Mouse (Mus musculus) kidney, embryonic 16.5 days (tissue): ENCODE data around the gene Acacb. TPM values are rescaled to one million over a fixed set of nuclear protein-coding genes. Genes with fewer than 3 reads are reported as not detected.

Experiments used
- ATAC-seq: fragments of 200-750 bp; cut with Nextera tagmentation; 2 replicates; pipeline ENCODE4 v1.8.0; 2017; ENCODE audit warnings: moderate TSS enrichment; ENCODE audit not compliant: low FRiP score, low TSS enrichment
- H3K27ac ChIP-seq: fragments of 300-500 bp; sonication (generic); 2 replicates; pipeline ENCODE4 v1.5.1; 2014; ENCODE audit warnings: low read length
- H3K27me3 ChIP-seq: fragments of 300-500 bp; sonication (generic); 2 replicates; pipeline ENCODE4 v1.6.1; 2014; ENCODE audit warnings: low read length, control low read depth, mixed read lengths; ENCODE audit not compliant: insufficient read depth
- H3K36me3 ChIP-seq: fragments of 300-500 bp; sonication (generic); 2 replicates; pipeline ENCODE4 v1.6.1; 2014; ENCODE audit warnings: low read length, control low read depth, mixed read lengths; ENCODE audit not compliant: insufficient read depth
- H3K4me1 ChIP-seq: fragments of 300-500 bp; sonication (generic); 2 replicates; pipeline ENCODE4 v1.6.1; 2014; ENCODE audit warnings: low read length, control low read depth, mixed read lengths; ENCODE audit not compliant: insufficient read depth
- H3K4me2 ChIP-seq: fragments of 300-500 bp; sonication (generic); replicated peaks from 2 replicates; pipeline ENCODE4 v1.6.1; 2014; ENCODE audit warnings: low read depth, low read length
- H3K4me3 ChIP-seq: fragments of 300-500 bp; sonication (generic); 2 replicates; pipeline ENCODE4 v1.5.1; 2014; ENCODE audit warnings: mild to moderate bottlenecking, low read length
- H3K9ac ChIP-seq: fragments of 300-500 bp; sonication (generic); replicated peaks from 2 replicates; pipeline ENCODE4 v1.6.1; 2014; ENCODE audit warnings: low read length
- H3K9me3 ChIP-seq: fragments of 300-500 bp; sonication (generic); 2 replicates; pipeline ENCODE4 v1.6.1; 2016; ENCODE audit warnings: low read length, control low read depth
- WGBS: fragments of 180-500 bp; shearing (Covaris S2); extraction: QIAGEN DNeasy Blood & Tissue Kit; methylation state at CpG from one replicate; pipeline ENCODE4 v1.1.7; 2014; 5-methylcytosine and 5-hydroxymethylcytosine counted together
- polyA plus RNA-seq: library from polyadenylated mRNA; unstranded; fragments of >200 nt; fragmentation: Nextera tagmentation; extraction: Ambion mirVana; gene quantifications from 2 replicates; pipeline ENCODE4 v1.2.1, GENCODE M21; 2015

Acacb gene
- polyA plus RNA-seq, 1 experiment from 2014 or later, result 4.7 TPM

DNA sequence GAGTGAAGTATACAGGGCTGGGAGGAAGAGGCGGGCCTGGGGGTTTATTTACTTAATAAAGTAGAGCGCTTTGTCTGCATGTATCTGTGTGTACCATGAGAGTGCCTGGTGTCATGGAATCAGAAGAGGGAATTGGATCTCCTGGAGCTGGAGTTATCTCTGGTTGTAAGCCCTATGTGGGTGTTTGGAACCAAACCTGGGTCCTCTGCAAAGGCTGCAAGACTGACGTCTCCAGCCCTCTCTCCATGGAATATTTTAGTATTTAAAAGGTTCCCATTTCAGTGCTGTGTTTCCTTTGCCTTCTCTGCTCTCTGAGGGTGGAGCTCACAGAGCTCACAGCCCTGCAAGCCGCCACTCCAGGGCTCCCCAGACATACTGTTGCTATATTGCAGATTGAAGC is 26.5 kb upstream of the Acacb start:
- Histone ChIP-seq H3K4me3 (no peak overlapping the region), H3K4me2 (no peak overlapping the region), H3K9ac (no peak overlapping the region), H3K27ac (no peak overlapping the region), H3K36me3 (peaks cover 65% of the 10 kb centered on the region), H3K27me3 (no peaks in the 10 kb centered on the region), H3K9me3 (no peaks in the 10 kb centered on the region), H3K4me1 (no peaks in the 10 kb centered on the region)
- whole genome bisulfite sequencing, result 89% methylated on average over 4 of the region's 4 CpGs
- no peak for ATAC-seq

DNA sequence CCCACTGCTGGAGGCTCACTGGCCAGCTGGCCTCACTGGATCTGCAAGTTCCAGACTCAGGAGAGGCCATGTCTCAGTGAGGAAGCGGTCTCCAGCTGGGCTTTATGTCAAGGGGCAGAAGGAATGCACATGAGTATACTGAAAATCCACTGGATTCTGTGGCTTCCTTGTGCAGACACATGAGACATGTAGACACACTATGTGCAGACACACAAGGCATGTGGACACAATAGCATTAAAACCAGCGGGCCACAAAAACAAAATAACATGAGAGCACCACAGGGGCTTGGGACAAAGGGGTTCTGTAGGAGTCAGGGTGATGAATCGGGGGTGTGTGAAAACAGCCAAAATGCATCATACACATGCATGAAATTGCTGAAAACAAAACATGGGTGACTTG is 20.3 kb upstream of the Acacb start:
- H3K27ac ChIP-seq, result no peak overlapping the region
- H3K9ac ChIP-seq, result no peak overlapping the region
- peaks cover 37% of the 10 kb centered on the region for H3K36me3 ChIP-seq
- H3K9me3 ChIP-seq, result no peaks in the 10 kb centered on the region
- H3K4me1 ChIP-seq, result peaks cover 9% of the 10 kb centered on the region
- no peaks in the 10 kb centered on the region for H3K27me3 ChIP-seq
- H3K4me3 ChIP-seq, result no peak overlapping the region
- H3K4me2 ChIP-seq, result no peak overlapping the region
- 92% methylated on average over 3 of the region's 3 CpGs for WGBS
- ATAC-seq, result no peak

DNA sequence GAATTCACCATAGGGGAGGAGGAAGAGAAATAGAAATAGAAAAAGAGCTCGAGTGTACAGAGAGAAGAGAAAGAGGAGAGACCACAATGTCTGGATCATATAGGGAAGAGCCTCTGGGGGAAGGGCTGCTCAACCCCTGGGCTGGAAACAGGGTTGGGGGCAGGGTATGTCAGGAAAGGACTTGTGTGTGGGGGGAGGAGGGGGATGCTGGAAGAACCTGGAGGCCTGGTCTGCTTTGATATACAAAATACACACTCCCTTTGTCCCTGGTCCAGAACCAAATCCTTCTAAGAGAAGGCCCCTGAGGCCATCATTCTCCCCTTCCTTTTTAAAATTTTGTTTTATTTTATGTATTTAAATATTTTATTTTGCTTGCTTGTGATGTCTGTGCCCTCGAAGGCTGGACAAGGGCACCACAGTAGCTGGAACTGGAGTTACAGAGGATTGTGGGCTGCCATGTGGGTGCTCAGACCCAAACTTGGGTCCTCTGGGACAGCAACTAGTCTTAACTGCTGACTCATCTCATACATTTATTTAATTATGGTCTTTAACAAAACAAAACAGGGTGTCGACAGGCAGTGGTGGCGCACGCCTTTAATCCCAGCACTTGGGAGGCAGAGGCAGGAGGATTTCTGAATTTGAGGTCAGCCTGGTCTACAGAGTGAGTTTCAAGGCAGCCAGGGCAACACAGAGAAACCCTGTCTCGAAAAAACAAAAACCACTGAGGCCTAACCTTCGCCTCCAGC is 19.7 kb upstream of the Acacb start:
- peaks cover 12% of the 10 kb centered on the region for H3K4me1 ChIP-seq
- H3K27ac ChIP-seq, result no peak overlapping the region
- 78% methylated on average over 7 of the region's 7 CpGs for WGBS
- no peak for ATAC-seq
- peak overlapping the region; percentile 99 for H3K4me2 ChIP-seq
- H3K9me3 ChIP-seq, result no peaks in the 10 kb centered on the region
- peaks cover 30% of the 10 kb centered on the region for H3K36me3 ChIP-seq
- no peaks in the 10 kb centered on the region for H3K27me3 ChIP-seq
- H3K9ac ChIP-seq, result no peak overlapping the region; the same call in 1 of the 2 replicates
- H3K4me3 ChIP-seq, result no peak overlapping the region

DNA sequence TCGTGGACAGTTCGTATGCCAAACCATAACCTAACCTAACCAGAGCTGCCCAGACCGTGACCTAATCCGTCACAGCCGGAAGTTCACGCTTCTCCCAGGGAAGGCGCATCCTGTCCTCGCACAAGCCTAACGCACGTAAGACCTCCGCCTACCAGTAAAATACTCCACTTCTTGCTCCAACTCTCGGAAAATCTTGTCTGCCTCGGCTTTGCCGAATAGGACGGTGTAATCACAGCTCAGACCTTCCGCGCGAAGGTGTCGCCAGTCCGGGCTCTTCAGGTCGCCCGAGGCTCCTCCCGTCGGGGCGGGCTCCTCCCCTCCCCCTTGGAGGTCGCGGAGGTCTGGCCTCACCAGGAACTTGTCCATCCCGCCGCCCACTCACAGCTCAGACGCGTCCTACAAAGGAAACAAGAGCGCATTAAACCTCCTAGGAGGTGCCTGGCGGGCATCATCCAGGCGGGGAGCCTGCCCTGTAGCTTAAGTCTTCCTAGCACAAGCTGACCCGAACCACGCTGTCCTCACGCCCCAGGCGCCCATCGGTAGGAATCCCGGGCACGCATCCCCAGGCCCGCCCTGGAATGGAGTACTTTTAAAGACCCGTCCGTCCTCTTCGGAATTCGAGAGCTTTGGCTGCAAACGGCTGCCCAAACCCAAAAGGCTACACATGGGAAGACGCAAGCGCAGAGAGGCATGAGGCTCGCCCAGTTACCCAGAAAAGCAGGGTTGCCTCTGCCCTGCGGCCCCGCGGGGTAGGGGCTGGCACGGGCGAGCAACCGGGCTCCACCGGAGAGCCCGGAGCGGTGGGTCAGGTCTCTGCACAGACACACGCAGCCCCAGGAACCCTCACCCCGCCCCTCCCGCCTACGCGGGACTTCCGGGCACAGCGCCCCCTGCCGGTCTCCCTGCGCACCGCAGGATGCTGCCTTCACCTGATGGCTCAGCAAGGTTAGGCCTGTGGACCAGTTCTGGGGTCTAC is 18.7 kb upstream of the Acacb start, which contains the start of gene Alkbh2:
TSS of gene Alkbh2 (minus strand) at position 845 of the 976 bp plus-strand sequence.
- H3K27me3 ChIP-seq, result no peaks in the 10 kb centered on the region
- H3K4me3 ChIP-seq, result peak within 1 kb of the TSS; percentile 71
- peak within 1 kb of the TSS; percentile 94 for H3K27ac ChIP-seq
- H3K9me3 ChIP-seq, result no peaks in the 10 kb centered on the region
- H3K4me2 ChIP-seq, result peak within 1 kb of the TSS; percentile 99
- peak; percentile 39 for ATAC-seq
- H3K9ac ChIP-seq, result peak within 1 kb of the TSS; percentile 78
- peaks cover 20% of the 10 kb centered on the region for H3K36me3 ChIP-seq
- peaks cover 22% of the 10 kb centered on the region for H3K4me1 ChIP-seq
- whole genome bisulfite sequencing, result under 1% methylated on average over 69 of the region's 69 CpGs

DNA sequence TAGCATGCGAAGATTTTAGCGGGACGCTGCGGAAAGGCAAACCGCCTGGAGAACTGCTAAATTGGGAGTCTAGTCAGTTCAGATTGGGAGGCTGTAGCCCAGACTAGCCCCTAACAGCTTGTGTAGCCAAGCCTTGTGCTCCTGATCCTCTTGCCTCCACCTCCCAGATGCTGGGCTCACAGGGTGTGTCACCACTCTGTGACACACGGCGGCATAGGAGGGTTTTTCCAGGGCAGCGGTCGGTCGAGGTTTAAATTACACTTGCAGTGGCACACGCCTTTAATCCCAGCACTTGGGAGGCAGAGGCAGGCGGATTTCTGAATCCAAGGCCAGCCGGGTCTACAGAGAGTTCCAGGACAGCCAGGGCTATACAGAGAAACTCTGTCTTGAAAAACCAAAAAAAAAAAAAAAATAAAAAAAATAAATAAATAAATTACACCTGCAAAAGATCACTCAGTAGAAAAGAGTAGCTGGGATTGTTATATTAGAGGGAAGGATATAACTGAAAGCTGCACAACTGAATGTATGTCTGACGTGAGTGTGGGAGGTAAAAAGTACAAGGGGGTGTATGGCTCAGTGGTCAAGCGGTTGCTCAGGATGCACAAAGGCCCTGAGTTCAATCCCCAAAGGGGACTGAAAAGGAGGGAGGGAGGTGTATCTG is 16.7 kb upstream of the Acacb start:
- WGBS, result 73% methylated on average over 15 of the region's 15 CpGs
- H3K9ac ChIP-seq, result peak overlapping the region; percentile 73
- H3K4me2 ChIP-seq, result peak overlapping the region; percentile 98
- H3K4me1 ChIP-seq, result peaks cover 26% of the 10 kb centered on the region
- H3K36me3 ChIP-seq, result peaks cover 6% of the 10 kb centered on the region; the same call in 1 of the 2 replicates
- no peaks in the 10 kb centered on the region for H3K27me3 ChIP-seq
- H3K4me3 ChIP-seq, result peak overlapping the region; percentile 89
- ATAC-seq, result no peak
- no peak overlapping the region; the same call in 1 of the 2 replicates for H3K27ac ChIP-seq
- H3K9me3 ChIP-seq, result no peaks in the 10 kb centered on the region

DNA sequence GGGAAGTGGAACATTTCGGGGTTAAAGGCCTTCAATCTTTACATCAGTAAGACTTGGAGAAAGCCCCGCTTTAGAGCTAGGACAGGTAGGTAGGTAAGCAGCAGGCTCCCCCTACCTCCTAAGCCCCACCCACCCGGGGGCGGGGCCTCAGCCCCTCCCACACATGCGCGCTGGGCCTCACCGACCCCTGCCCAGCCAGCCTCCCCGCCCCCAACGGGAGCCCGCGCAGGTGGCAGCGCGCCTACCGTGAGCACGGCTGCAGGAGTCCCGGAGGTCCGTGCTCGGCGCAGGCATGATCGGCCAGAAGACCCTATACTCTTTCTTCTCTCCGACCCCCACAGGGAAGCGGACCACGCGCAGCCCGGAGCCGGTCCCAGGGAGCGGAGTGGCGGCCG is 16.1 kb upstream of the Acacb start, which contains the start of gene Ung:
TSS of gene Ung (plus strand) at position 176 of the 395 bp plus-strand sequence.
- Histone ChIP-seq H3K4me3 (peak within 1 kb of the TSS; percentile 89), H3K36me3 (peaks cover 6% of the 10 kb centered on the region; the same call in 1 of the 2 replicates), H3K9ac (peak within 1 kb of the TSS; percentile 73), H3K27me3 (no peaks in the 10 kb centered on the region), H3K4me2 (peak within 1 kb of the TSS; percentile 98), H3K4me1 (peaks cover 26% of the 10 kb centered on the region), H3K27ac (peak within 1 kb of the TSS; percentile 79; the same call in 1 of the 2 replicates), H3K9me3 (no peaks in the 10 kb centered on the region)
- WGBS, result 1% methylated on average over 28 of the region's 29 CpGs
- peak; percentile 39 for ATAC-seq

DNA sequence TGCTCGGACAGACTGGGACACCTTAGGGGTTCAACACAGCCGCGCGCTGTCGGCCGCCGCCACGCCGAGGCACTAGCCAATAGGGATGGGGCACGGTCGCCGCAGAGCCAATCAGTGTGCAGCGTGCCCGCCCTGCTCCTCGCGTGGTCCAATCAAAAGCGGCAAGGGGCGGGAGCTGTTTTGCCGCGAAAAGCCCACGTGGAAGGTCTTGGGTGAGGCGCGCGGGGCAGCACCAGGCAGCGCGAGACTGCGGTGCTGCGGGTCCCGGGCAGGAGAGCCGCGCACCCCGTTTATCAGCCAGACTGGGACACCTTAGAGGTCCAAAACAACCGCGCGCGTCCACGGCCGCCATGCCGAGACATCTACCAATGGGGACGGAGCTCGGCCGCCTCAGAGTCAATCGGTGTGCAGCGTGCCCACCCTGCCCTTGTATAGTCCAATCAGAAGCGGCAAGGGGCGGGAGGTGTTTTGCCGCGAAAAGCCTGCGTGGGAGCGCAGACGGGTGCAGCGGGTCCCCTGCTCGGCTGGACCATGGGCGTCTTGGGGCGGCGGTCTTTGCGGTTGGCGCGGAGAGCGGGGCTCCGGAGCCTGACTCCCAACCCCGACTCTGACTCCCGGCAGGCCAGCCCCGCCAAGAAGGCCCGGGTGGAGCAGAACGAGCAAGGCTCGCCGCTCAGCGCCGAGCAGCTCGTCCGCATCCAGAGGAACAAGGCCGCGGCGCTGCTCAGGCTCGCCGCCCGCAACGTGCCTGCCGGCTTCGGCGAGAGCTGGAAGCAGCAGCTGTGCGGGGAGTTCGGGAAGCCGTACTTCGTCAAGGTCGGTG is 15.4 kb upstream of the Acacb start:
- Histone ChIP-seq H3K36me3 (no peaks in the 10 kb centered on the region), H3K9me3 (no peaks in the 10 kb centered on the region), H3K4me2 (peak overlapping the region; percentile 98), H3K4me1 (peaks cover 26% of the 10 kb centered on the region), H3K27me3 (no peaks in the 10 kb centered on the region), H3K27ac (peak overlapping the region; percentile 79; the same call in 1 of the 2 replicates), H3K4me3 (peak overlapping the region; percentile 89), H3K9ac (peak overlapping the region; percentile 73)
- under 1% methylated on average over 87 of the region's 87 CpGs for WGBS
- peak; percentile 98 for ATAC-seq

DNA sequence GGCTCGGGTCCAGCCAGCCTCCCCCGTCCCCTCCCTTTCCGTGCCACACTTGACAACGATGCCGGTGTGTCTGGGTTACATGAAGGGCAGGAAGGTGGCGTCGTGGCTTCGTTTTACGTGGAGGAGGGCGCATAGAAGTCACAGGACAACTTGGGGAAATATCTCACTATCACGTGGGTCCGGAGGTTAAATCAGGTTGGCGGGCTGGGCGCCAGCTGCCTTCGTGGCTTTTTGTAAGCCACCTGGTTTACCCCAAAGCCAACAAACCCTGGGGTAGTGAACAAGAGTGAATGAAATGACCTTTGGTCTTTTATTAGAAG is 14.9 kb upstream of the Acacb start:
- Histone ChIP-seq H3K4me3 (peak overlapping the region; percentile 89), H3K4me2 (peak overlapping the region; percentile 98), H3K4me1 (peaks cover 26% of the 10 kb centered on the region), H3K36me3 (no peaks in the 10 kb centered on the region), H3K27me3 (no peaks in the 10 kb centered on the region), H3K9me3 (no peaks in the 10 kb centered on the region), H3K27ac (peak overlapping the region; percentile 79; the same call in 1 of the 2 replicates), H3K9ac (peak overlapping the region; percentile 70)
- WGBS, result under 1% methylated on average over 15 of the region's 15 CpGs
- ATAC-seq, result no peak

DNA sequence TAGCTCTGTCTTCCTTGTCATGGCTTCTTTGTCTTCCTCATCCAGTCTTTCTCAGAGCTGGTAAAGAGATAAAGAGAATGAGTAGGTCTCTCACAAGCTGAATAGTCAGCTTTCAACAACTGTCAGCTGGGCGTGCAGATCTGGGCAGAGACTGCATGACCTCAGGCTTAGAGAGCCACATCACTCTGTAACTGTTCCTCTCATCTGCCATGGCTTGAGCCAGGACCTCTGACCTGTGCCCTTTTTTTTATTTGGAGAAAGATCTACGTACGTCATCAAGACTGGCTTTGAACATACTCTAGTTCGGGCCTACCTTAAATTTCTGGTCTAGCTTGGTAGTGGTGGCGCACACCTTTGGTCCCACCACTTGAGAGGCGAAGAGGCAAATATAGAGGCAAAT is 13.5 kb upstream of the Acacb start:
- Histone ChIP-seq H3K9me3 (no peaks in the 10 kb centered on the region), H3K36me3 (peaks cover 6% of the 10 kb centered on the region; the same call in 1 of the 2 replicates)

More for the DNA sequence above, 13.5 kb upstream of the Acacb start:
- 83% methylated on average over 6 of the region's 6 CpGs for WGBS
- Histone ChIP-seq H3K4me3 (no peak overlapping the region), H3K4me1 (peaks cover 28% of the 10 kb centered on the region), H3K9ac (no peak overlapping the region), H3K27me3 (no peaks in the 10 kb centered on the region), H3K27ac (no peak overlapping the region), H3K4me2 (peak overlapping the region; percentile 98; the same call in 1 of the 2 replicates)
- no peak for ATAC-seq
